ENCODE assay signal across 15 mouse cellular contexts in genomic region chr4:99176841-99177240, GRCm38 (mm10).
"Had no signal": no experiment of that assay in that cellular context is flagged by ENCODE, and none has a peak within 500 bp of the region (broad histone marks: within the 10 kb centered on the region; RNA-seq: fewer than 3 reads in every experiment).

No protein-coding gene starts in this region.

- H3K9me3 ChIP-seq: limb, embryonic 12.5 days; liver, embryonic 13.5 days; lung, embryonic 15.5 days; midbrain, embryonic 13.5 days; neural tube, embryonic 15.5 days had no signal

- H3K27ac ChIP-seq: limb, embryonic 12.5 days; liver, embryonic 13.5 days; lung, embryonic 15.5 days; midbrain, embryonic 13.5 days; neural tube, embryonic 15.5 days had no signal

- H3K9ac ChIP-seq: limb, embryonic 12.5 days; liver, embryonic 13.5 days; liver, postnatal 0 days; lung, embryonic 15.5 days; midbrain, embryonic 13.5 days; neural tube, embryonic 15.5 days had no signal

- H3K4me3 ChIP-seq: limb, embryonic 12.5 days; liver, embryonic 13.5 days; lung, embryonic 15.5 days; midbrain, embryonic 13.5 days; myocyte; neural tube, embryonic 15.5 days had no signal

- H3K27me3 ChIP-seq: limb, embryonic 12.5 days; liver, embryonic 13.5 days; lung, embryonic 15.5 days; midbrain, embryonic 13.5 days; neural tube, embryonic 15.5 days had no signal

- ATAC-seq: liver, postnatal 0 days; midbrain, embryonic 13.5 days had no signal

- H3K36me3 ChIP-seq: limb, embryonic 12.5 days; liver, embryonic 13.5 days; lung, embryonic 15.5 days; midbrain, embryonic 13.5 days; neural tube, embryonic 15.5 days had no signal

- H3K4me1 ChIP-seq: liver, embryonic 13.5 days; lung, embryonic 15.5 days; midbrain, embryonic 13.5 days had no signal

- H3K4me2 ChIP-seq: limb, embryonic 12.5 days; liver, embryonic 13.5 days; lung, embryonic 15.5 days; midbrain, embryonic 13.5 days; neural tube, embryonic 15.5 days had no signal

- DNase-seq: kidney, postnatal 25 days; layer of hippocampus, adult 9-11 months; layer of hippocampus, postnatal 36 days; liver; liver, embryonic 13.5 days; liver, postnatal 0 days; lung, postnatal 14 days; right cerebral cortex, adult 18-20 months; right cerebral cortex, postnatal 25 days; thymus, postnatal 36 days had no signal
